Mouse (Mus musculus) stomach, embryonic 15.5 days (tissue): ENCODE measurements at regions not wholly inside any gene's neighbourhood (a gene's known extent, or its start where the extent isn't known, plus 50 kb on each side); places are given as distances from the start of the nearest gene placed in this dataset.

Source experiments
- ATAC-seq: fragments of 200-750 bp; cut with Nextera tagmentation; 2 replicates; pipeline ENCODE4 v1.8.0; 2017; ENCODE audit warnings: low read depth, moderate number of reproducible peaks, moderate TSS enrichment; ENCODE audit not compliant: insufficient read depth, low FRiP score
- H3K27ac ChIP-seq: fragments of 300-500 bp; sonication (generic); 2 replicates; pipeline ENCODE4 v1.5.1; 2015; ENCODE audit warnings: mild to moderate bottlenecking, inconsistent platforms
- H3K27me3 ChIP-seq: fragments of 300-500 bp; sonication (generic); replicated peaks from 2 replicates; pipeline ENCODE4 v1.6.1; 2015; ENCODE audit warnings: inconsistent platforms
- H3K36me3 ChIP-seq: fragments of 300-500 bp; sonication (generic); 2 replicates; pipeline ENCODE4 v1.6.1; 2015; ENCODE audit warnings: inconsistent platforms
- H3K4me1 ChIP-seq: fragments of 300-500 bp; sonication (generic); 2 replicates; pipeline ENCODE4 v1.6.1; 2015; ENCODE audit warnings: inconsistent platforms
- H3K4me2 ChIP-seq: fragments of 300-500 bp; sonication (generic); 2 replicates; pipeline ENCODE4 v1.6.1; 2015; ENCODE audit warnings: mild to moderate bottlenecking, inconsistent platforms
- H3K4me3 ChIP-seq: fragments of 300-500 bp; sonication (generic); replicated peaks from 2 replicates; pipeline ENCODE4 v1.5.1; 2015; ENCODE audit warnings: inconsistent platforms
- H3K9ac ChIP-seq: fragments of 300-500 bp; sonication (generic); 2 replicates; pipeline ENCODE4 v1.6.1; 2015; ENCODE audit warnings: inconsistent platforms
- H3K9me3 ChIP-seq: fragments of 300-500 bp; sonication (generic); 2 replicates; pipeline ENCODE4 v1.6.1; 2016; ENCODE audit warnings: inconsistent platforms
- WGBS: fragments of 180-500 bp; shearing (Covaris S2); methylation state at CpG from one replicate; pipeline ENCODE4 v1.1.7; 2015; 5-methylcytosine and 5-hydroxymethylcytosine counted together

DNA sequence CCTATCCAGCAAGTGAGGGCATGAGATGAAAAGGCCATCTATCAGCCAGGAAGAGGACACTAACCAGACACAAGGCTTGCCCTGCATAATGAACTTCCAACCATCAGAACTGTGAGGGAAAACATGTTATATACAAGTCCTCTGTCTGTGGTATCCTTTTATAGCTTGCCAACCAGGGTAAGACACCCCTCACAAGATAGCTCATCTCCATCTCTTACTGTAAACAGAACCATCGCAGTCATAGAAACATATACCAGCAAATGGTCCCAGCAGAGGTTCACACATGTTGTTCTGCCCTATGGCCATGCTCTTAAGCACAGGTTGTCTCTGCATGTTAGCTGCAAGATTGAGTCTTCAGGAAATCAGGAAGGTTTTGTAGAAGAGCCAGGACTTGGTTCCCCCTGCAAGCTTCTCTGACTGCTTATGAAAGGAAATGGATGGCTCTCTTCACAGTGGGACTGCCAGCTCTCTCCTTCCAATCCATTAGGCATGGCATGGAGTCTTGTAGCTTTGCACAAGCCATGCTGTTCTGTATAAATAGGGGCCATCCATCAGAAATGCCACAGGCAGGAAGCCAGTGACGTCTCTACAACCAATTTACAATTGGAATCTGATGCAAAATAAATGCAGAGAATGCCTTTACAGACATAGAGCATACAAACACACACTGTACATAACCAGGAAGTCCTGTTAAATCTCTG lies 1514.0 kb upstream of the Lrrc6 start:
- Histone ChIP-seq H3K9me3 (no peaks in the 10 kb centered on the region), H3K27me3 (no peaks in the 10 kb centered on the region), H3K4me1 (no peaks in the 10 kb centered on the region), H3K4me2 (no peak overlapping the region), H3K4me3 (no peak overlapping the region), H3K36me3 (no peaks in the 10 kb centered on the region), H3K9ac (no peak overlapping the region), H3K27ac (no peak overlapping the region)
- no peak for ATAC-seq
- WGBS: 46% methylated on average over 2 of the region's 2 CpGs

- Histone ChIP-seq H3K4me1 (no peaks in the 10 kb centered on the region), H3K4me3 (no peak overlapping the region), H3K27me3 (no peaks in the 10 kb centered on the region), H3K36me3 (no peaks in the 10 kb centered on the region), H3K9ac (no peak overlapping the region), H3K27ac (no peak overlapping the region), H3K4me2 (no peak overlapping the region), H3K9me3 (no peaks in the 10 kb centered on the region)
- 80% methylated on average over 1 of the region's 1 CpGs for WGBS
- ATAC-seq: no peak
Observed at GRCm38 (mm10) chr15:68011162-68011561, 1510.5 kb upstream of the Lrrc6 start.

DNA sequence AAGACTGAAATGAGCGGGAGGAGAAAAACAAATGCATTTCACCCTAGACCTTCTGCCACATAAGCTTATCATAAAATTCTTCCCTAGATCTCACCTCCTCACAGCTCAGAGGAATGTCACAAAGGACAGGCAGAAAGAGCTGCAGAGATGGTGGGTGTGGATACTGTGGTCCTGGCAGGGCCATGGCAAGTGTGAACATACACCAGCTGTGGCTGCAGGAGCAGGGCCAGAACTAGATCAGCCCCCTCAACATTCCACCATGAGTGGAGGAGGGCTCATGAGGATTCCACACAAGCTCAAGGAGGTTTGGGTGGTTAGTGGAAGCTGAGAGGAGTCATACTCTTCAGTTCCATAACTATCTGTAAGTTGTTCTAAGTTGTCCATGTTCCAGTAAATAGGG lies 1509.5 kb upstream of the Lrrc6 start:
- H3K36me3 ChIP-seq: no peaks in the 10 kb centered on the region
- no peak overlapping the region for H3K9ac ChIP-seq
- H3K4me2 ChIP-seq: no peak overlapping the region
- no peak overlapping the region for H3K4me3 ChIP-seq
- 0 out of 2 replicates have a peak, but pooled peaks have one; percentile 22 for ATAC-seq
- H3K27me3 ChIP-seq: no peaks in the 10 kb centered on the region
- no peak overlapping the region for H3K27ac ChIP-seq
- H3K4me1 ChIP-seq: no peaks in the 10 kb centered on the region
- no peaks in the 10 kb centered on the region for H3K9me3 ChIP-seq
- WGBS: 71% methylated on average over 1 of the region's 1 CpGs

DNA sequence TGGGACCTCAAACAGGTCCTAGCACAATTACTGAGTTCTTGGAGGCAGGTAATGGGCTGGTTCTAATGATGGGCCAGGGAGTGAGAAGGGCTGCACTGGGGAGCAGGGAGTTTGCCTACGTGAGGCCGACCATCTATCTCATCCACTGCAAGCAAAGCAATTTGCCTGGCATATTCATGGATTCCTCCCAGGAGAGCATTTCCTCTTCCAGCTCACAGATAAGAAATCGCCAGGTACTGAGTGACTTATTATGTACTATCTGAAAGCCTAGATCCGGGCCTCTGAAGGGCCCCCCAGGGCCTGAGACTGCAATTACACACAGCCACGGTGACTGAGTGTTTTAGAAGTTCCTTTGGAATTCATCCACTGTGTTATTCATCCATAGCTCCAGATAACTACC lies 1504.1 kb upstream of the Lrrc6 start:
- no peaks in the 10 kb centered on the region for H3K9me3 ChIP-seq
- H3K27me3 ChIP-seq: no peaks in the 10 kb centered on the region
- H3K27ac ChIP-seq: no peak overlapping the region
- 50% methylated on average over 5 of the region's 5 CpGs for WGBS
- no peak overlapping the region for H3K4me2 ChIP-seq
- no peaks in the 10 kb centered on the region for H3K36me3 ChIP-seq
- H3K4me3 ChIP-seq: no peak overlapping the region
- H3K9ac ChIP-seq: no peak overlapping the region
- H3K4me1 ChIP-seq: no peaks in the 10 kb centered on the region
- ATAC-seq: no peak

DNA sequence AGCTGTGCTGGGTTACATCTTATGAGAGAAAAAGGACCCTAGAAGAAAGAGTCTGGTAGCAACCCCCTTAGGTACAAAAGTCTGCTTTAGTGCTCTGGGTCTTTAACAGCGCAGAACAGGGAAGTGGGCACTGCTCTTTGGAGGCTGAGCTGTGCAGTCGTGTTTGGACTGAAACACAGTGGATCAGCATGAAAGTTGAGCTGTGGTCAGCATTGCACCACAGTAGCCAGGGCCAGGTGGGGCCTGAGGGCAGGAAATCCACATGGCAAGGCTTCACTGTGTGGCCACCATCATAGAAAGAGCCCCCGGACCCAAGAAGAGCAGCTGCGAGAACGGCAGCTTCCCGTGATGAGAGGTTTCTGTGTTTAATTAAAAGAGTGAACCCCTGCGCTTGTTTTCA lies 1495.8 kb upstream of the Lrrc6 start:
- no peaks in the 10 kb centered on the region for H3K4me1 ChIP-seq
- H3K4me3 ChIP-seq: no peak overlapping the region
- no peak overlapping the region for H3K9ac ChIP-seq
- no peaks in the 10 kb centered on the region for H3K27me3 ChIP-seq
- no peak for ATAC-seq
- no peak overlapping the region for H3K27ac ChIP-seq
- no peaks in the 10 kb centered on the region for H3K9me3 ChIP-seq
- H3K4me2 ChIP-seq: no peak overlapping the region
- H3K36me3 ChIP-seq: no peaks in the 10 kb centered on the region
- 58% methylated on average over 7 of the region's 7 CpGs for WGBS

GRCm38 (mm10) chr15:67989428-67990272 lies 1488.9 kb upstream of the Lrrc6 start:
- Histone ChIP-seq H3K36me3 (no peaks in the 10 kb centered on the region), H3K4me2 (no peak overlapping the region), H3K9ac (no peak overlapping the region), H3K4me3 (no peak overlapping the region), H3K9me3 (no peaks in the 10 kb centered on the region), H3K27me3 (no peaks in the 10 kb centered on the region), H3K27ac (no peak overlapping the region), H3K4me1 (no peaks in the 10 kb centered on the region)
- 47% methylated on average over 5 of the region's 5 CpGs for WGBS
- no peak for ATAC-seq

- WGBS: 90% methylated on average over 4 of the region's 4 CpGs
- no peak overlapping the region for H3K27ac ChIP-seq
- no peak for ATAC-seq
- H3K4me2 ChIP-seq: no peak overlapping the region
- no peaks in the 10 kb centered on the region for H3K9me3 ChIP-seq
- H3K27me3 ChIP-seq: no peaks in the 10 kb centered on the region
- no peaks in the 10 kb centered on the region for H3K4me1 ChIP-seq
- no peak overlapping the region for H3K9ac ChIP-seq
- H3K4me3 ChIP-seq: no peak overlapping the region
- H3K36me3 ChIP-seq: no peaks in the 10 kb centered on the region
Observed at GRCm38 (mm10) chr15:67987941-67988340, 1487.2 kb upstream of the Lrrc6 start.

GRCm38 (mm10) chr15:67983253-67983652 lies 1482.5 kb upstream of the Lrrc6 start:
- Histone ChIP-seq H3K4me3 (no peak overlapping the region), H3K27me3 (no peaks in the 10 kb centered on the region), H3K36me3 (no peaks in the 10 kb centered on the region), H3K4me1 (no peaks in the 10 kb centered on the region), H3K27ac (no peak overlapping the region), H3K4me2 (no peak overlapping the region), H3K9me3 (no peaks in the 10 kb centered on the region), H3K9ac (no peak overlapping the region)
- 26% methylated on average over 1 of the region's 1 CpGs for WGBS
- ATAC-seq: no peak

GRCm38 (mm10) chr15:67981876-67982275 lies 1481.2 kb upstream of the Lrrc6 start:
- H3K27ac ChIP-seq: no peak overlapping the region
- WGBS: 82% methylated on average over 3 of the region's 3 CpGs
- no peaks in the 10 kb centered on the region for H3K36me3 ChIP-seq
- no peak overlapping the region for H3K4me3 ChIP-seq
- no peaks in the 10 kb centered on the region for H3K4me1 ChIP-seq
- H3K9ac ChIP-seq: no peak overlapping the region
- no peaks in the 10 kb centered on the region for H3K27me3 ChIP-seq
- no peak for ATAC-seq
- H3K9me3 ChIP-seq: no peaks in the 10 kb centered on the region
- H3K4me2 ChIP-seq: no peak overlapping the region

GRCm38 (mm10) chr15:67979451-67979850 lies 1478.7 kb upstream of the Lrrc6 start:
- no peak for ATAC-seq
- Histone ChIP-seq H3K9me3 (no peaks in the 10 kb centered on the region), H3K36me3 (no peaks in the 10 kb centered on the region), H3K27me3 (no peaks in the 10 kb centered on the region), H3K9ac (no peak overlapping the region), H3K4me1 (no peaks in the 10 kb centered on the region), H3K27ac (no peak overlapping the region), H3K4me2 (no peak overlapping the region), H3K4me3 (no peak overlapping the region)
- 67% methylated on average over 3 of the region's 3 CpGs for WGBS

DNA sequence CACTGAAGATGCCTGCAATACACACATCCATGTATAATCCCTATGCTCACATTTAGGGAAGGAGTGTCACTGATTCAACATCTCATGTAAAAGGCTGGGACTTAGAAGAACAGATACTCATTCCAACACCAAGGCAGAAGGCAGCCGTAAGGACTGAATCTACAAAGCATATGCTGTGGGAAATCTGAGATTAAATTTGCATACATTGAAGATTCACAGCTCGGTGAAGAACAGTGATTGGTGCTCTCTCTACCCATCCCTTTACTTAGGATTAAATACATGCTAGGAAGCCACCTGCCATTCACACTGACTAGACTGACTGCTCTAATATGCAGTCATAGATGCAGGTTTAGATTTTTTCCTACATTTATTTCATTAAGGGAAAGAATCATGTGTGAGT lies 1476.5 kb upstream of the Lrrc6 start:
- Histone ChIP-seq H3K36me3 (no peaks in the 10 kb centered on the region), H3K4me1 (no peaks in the 10 kb centered on the region), H3K9ac (no peak overlapping the region), H3K4me2 (no peak overlapping the region), H3K27me3 (no peaks in the 10 kb centered on the region), H3K4me3 (no peak overlapping the region), H3K27ac (no peak overlapping the region), H3K9me3 (no peaks in the 10 kb centered on the region)
- ATAC-seq: no peak
- 86% methylated on average over 2 of the region's 2 CpGs for WGBS

DNA sequence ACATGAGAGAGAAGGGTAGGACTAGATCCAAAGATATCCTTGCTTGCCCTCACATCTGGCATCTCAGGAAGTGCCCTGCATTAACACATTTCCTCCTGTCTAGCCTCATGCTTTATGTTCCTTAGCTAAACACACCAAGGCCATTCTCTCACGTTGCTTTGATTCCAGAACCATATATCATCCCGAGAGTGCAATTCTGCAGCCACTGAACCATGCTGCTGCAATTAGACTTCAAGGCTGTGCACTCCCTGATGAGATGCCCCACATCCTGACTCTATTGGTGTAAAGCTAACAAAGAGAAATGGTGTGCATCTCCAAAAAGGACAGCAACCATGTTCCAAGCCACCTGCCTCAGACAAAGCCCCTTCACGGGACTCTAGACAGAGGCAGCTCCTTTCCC lies 1471.3 kb upstream of the Lrrc6 start:
- no peak overlapping the region for H3K4me3 ChIP-seq
- no peaks in the 10 kb centered on the region for H3K27me3 ChIP-seq
- ATAC-seq: no peak
- H3K9me3 ChIP-seq: no peaks in the 10 kb centered on the region
- no peaks in the 10 kb centered on the region for H3K4me1 ChIP-seq
- no peak overlapping the region for H3K9ac ChIP-seq
- H3K36me3 ChIP-seq: no peaks in the 10 kb centered on the region
- no peak overlapping the region for H3K27ac ChIP-seq
- no peak overlapping the region for H3K4me2 ChIP-seq
- WGBS: 45% methylated on average over 3 of the region's 3 CpGs
